Mouse (Mus musculus) inflammation-experienced regulatory T-cells, adult 6 months (primary cell): ENCODE results near the gene AC124502.3. TPM values are rescaled to one million over a fixed set of nuclear protein-coding genes. Genes with fewer than 3 reads are reported as not detected.
"Not testable (repeated sequence)": the region's sequence is repeated elsewhere in the genome, so short reads cannot be mapped to it uniquely, and the experiment has no call there.

Source experiments
- ATAC-seq: one replicate; pipeline ENCODE4 v1.8.0; 2017
- polyA plus RNA-seq, 3 experiments: library from polyadenylated mRNA; unstranded; fragments of 100-300 nt; shearing (Covaris generic); gene quantifications; one replicate each; pipeline ENCODE4 v1.2.1; 2017

Gene AC124502.3
- polyA plus RNA-seq, 3 experiments from 2014 or later, result 0.41 to 0.81 (median 0.44) TPM

DNA sequence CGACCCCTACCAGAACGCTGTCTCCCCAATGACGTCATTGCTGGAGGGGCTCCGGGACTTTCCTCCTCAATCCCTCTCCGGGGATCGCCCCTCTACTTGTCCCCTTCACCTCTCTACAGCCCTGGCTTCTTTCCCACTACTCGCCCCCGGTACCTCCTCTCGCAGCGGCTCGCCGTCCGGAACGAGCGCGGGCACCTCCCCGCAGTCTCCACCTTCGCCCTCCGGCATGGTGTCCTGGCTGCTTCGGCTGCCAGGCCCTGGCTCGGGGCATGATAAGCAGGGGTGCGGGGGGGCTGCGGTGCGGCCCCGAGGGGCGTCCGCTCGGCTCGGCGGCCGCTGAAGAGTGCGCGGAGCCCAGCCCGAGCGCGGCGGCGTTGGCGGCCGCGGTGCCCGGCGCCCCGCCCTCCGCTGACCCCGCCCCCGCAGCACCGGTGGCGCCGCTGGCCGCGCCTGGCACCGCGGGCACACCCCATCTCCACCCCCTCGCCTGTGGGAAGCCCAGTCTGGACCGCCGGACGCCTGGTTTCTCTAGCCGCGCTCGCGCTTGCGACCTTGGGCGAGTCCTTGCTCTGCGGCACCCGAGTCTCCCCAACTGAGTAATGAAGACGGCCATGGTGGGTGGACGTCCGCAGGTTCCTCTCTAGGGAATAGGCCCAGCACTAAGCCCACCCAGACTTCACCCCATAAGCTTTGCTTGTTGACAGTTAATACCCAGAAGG lies 46.6 kb downstream of the AC124502.3 start, which contains the start of gene Tmem151a:
Gene Tmem151a (minus strand): TSS at position 387 of the 719 bp plus-strand sequence.
- ATAC-seq, result no peak

DNA sequence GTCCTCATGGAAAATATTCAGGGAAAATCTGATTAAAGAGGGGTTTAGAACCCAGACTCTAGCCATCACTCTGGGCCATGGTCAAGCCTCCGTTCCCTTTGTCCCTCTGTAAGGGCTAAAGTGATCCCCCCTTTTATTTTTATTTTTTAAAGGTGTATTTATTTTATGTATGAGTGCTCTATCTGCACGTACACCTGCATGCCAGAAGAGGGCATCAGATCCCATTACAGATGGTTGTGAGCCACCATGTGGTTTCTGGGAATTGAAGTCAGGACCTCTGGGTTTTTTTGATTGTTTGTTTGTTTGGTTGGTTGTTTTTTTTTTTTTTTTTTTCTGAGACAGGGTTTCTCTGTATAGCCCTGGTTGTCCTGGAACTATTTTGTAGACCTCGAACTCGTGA lies 47.8 kb downstream of the AC124502.3 start:
- ATAC-seq, result not testable (repeated sequence)

DNA sequence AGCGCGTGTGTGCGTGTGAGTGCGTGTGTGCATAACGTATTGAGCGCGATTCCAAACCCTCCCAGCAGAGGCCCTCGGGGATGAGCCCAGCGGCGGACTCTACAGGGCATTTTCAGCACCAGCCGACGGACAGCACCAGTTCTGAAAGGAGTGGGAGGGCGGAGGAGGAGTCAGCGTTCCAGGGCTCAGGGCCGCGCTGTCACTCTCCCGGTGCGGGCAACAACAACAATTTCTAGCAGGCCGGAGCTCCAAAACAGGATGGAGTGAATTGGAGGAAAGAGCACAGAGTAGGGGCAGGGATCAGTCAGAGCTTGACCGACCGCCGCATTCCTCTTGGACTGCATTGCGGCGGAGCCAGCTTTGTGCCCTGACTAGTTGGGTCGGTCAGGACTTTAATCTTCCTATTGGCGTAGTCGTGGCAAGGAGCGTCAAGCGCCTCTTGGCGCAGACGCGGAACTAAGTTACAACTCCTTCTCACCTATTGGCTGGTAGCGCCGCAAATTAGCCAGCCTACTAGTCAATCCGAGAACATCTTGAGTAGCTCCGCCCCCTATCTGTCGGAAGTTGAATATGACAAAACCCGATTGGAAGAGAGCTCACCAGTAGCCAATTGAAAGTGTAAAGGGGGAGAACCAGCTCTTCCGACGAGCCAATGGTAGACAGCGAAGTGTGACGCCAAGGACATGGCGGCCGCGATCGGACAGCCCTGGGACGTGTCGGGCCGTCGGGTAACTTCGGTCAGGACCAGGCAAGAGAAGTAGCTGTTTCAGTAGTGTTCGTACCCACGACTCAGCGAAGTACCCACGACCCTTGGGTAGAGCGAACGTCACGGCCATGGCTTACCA lies 49.4 kb downstream of the AC124502.3 start, which contains the start of gene Yif1a:
Gene Yif1a (plus strand): TSS at position 655 of the 845 bp plus-strand sequence.
- ATAC-seq, result peak; percentile 95

DNA sequence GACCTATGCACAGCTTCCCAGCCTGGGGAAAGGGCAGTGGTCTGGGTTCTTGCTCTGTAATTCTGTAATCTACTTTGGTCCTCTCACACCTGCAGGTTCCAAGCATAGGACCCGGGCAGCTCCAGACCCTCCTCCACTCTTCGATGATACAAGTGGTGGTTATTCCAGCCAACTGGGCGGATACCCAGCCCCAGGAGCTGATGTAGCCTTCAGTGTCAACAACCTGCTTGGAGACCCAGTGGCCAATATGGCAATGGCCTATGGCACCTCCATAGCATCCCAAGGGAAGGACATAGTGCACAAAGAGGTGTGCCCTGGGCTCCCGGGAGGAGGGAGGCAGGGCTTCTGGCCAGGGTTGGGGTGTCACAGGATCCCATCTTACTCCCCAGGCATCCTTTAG lies 50.6 kb downstream of the AC124502.3 start:
- no peak for ATAC-seq

DNA sequence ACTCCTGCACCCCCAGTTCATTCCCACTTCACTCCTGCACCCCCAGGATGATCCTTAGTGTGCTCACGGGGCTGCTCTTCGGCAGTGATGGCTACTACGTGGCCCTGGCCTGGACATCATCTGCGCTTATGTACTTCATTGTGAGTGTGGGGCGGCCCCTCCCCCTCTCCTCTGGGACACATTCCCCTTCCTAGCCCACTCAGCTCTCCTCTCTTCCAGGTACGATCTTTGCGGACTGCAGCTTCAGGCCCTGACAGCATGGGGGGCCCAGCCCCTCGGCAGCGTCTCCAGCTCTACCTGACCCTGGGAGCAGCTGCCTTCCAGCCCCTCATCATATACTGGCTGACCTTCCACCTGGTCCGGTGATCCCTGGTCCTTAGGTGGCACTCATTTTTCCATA lies 53.4 kb downstream of the AC124502.3 start:
- no peak for ATAC-seq

DNA sequence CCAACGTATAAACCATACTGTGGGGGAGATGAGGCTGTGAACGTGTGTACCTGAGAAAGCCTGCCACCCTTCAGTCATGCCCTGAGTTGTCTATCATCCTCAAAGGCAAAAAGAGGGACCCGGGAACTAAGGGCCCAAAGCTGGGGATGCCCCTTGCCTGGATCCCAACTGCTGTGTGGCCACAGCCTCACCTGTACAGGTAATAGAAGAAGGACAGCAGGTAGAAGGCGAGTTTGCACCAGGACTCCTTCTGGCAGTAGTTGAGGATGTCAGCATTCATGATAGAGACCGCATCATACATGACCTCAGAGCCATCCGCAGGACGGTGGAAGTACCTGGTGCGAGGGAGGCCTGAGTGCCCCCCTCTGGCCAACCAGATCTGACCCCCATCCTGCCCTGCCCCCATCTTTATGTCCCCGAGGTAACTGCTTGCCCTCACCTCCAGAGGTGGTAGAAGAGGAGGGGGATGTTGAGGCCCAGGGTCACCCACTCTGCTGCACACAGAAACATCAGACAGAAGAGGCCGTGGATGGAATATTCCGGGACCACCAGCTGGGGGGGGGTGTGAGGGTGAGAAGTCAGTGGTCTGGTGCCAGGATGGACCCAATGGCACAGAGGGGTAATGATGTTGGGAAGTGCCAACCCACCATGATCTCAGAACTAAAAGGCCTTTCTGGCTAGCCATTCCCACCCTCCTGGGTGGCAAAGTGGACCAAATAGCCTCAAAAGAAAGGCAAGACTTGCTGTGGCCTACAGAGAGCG lies 55.0 kb downstream of the AC124502.3 start:
- no peak for ATAC-seq

DNA sequence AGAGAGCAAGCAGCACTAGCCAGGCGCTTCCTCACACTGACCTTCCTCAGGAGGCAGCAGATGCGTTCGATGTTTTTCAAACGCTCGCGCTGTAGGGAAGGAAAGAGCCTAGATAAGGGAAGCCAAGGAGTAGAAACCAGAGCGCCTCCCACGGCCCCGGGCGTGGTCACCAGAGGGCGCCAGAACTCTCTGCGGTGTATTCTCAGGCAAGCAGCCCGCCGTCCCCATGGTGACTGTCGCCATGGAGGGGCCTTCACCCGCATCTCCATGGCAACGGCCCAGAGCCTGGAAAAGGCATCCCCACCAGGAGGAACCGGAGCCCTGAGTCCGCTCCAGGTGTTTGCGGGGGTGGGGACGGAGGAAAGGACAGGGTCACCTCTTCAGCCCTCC lies 55.5 kb downstream of the AC124502.3 start:
- peak; percentile 70 for ATAC-seq

DNA sequence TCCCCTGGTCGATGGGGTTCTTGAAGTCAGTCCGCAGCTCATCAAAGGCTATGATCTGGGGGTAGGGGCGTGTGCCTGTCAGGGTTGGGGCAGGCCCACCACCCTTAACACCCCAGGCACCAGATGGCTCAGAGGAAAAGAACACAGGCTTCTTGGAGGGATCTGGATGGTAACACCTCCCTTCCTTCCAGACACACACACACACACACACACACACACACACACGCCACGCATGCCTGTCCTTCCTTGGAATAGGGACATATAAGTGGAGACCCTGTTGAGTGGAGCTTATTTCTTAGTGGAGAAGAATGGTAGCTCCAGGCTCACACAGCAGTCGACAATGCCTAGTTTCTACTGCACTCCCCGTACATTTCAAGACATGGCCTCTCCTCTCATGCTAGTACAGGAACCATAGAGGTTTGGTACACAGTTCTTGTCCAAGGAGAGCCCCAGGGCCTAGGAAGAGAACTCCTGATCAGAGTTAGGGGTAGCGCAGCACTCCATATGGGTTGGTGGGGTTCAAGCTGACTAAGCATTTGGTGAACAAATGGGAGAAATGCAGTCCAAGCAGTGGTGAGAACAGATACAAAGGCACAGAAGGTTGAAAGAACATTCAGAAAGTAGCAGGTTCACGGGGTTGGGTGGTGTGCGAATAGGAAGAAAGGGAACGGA lies 56.2 kb downstream of the AC124502.3 start:
- no peak for ATAC-seq

DNA sequence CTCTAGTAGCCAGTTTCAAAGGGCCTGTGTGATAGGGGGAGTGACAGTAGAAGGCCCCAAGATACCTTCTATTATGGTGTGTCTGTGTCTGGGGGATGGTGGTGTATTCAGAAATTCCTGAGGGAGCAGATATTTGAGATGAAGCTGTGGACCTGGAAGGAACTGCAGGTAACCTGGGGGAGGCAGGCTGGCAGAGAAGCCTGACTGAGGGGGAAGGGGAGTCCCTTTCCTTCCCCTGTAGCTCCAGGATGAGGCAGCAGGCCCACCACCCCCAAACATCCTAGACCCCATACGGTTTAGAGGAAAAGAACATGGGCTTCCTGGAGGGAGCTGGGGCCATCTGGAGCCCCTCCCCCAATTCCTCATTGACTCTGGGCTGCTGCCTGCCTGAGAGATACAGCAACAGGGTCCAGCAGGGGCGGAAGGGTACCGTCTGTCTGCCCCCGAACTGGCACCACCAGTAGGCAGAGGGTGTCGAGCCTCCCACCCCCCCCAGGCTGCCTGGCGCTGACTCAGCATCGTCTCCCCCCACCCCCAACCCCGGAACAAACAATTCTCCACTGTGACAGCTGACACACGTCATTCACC lies 57.3 kb downstream of the AC124502.3 start:
- no peak for ATAC-seq

DNA sequence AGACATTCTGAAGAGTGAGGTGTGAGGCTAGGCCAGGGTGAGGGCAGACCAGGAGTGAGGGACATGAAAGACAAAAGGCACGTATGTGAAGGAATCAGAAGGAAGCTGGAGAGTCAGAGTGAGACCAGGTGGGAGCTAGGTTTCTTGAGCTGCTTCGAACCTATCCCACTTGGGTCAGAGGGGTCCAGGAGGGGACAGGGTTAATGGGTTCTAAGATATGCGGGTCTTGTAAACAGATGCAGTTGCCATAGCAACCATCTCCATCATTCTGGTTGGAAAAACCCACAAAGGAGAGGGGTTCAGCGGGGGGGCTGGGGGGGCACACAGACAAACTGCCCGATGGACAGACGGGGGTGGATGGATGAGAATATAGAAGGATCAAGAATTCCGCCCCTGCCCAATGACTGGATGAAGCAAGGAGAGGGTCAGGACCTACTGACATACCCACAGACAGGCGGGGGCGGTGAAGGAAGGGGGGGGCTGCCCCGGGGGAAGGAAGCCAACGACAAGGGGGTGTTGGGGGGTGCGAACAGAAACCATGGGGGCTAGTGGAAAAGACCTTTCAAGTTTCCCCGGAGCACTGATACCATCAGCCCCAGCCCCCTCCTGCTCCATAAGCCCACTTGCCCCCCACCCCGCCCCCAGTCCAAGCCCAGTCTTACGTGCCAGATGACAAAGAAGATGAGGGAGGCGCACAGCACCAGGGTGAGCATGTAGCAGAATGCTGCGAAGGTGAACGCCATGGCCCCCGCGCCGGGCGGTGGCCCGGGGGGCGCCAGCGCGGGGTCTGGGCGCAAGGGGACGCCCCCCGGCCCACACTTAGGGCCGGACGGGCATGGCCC lies 59.1 kb downstream of the AC124502.3 start:
- no peak for ATAC-seq

DNA sequence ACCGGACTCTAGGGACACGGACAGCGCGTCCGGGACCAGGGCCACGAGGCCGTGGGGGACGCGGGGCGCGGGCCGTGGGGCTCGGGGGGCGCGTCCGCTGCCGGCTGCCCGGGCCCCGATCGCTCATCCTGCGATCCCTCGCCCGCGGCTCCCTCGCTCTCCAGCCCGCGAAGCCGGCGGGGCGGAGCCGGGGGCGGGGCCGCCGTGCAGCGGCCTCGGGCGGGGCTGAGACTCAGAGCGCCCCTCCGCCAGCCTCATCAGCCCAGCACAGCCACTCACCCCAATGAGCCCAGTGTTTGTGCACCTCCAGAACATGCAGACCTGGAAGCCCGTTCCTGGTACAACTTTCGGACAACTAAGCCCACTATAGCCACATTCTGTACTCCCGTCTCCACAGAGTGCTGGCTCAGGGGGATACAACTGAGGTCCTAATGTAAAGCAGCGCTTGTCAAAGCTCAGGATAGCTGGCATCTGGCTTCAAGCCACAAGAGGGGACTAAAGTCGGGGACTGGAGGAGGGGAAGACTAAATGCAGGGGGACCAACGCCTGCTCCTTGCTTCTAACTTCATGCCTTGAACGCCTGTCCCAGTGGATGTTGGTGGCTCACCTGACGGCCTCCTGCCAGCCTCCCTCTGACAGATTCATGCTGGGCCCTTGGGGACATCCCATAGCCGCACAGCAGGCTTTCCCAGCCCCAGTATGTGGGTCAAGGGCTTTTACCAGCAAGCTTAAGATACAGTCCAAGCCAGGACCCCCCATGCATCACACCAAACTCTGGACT lies 59.9 kb downstream of the AC124502.3 start, which contains the start of gene Cnih2:
Gene Cnih2 (minus strand): TSS at position 159 of the 781 bp plus-strand sequence.
- ATAC-seq, result no peak

Other genes starting within 250 kb of the AC124502.3 start
- 10 to 100 TPM; 30.3 to 45.0 (median 35.3) TPM for gene Rbm4, start 245.0 kb upstream of the AC124502.3 start, polyA plus RNA-seq
- gene Gm21992, start 227.3 kb upstream of the AC124502.3 start, polyA plus RNA-seq, result 10 to 100 TPM; 32.0 to 43.4 (median 35.6) TPM
- 10 to 100 TPM; 18.8 to 43.7 (median 19.1) TPM for gene Rbm14, start 227.3 kb upstream of the AC124502.3 start, polyA plus RNA-seq
- gene Ccs, start 199.6 kb upstream of the AC124502.3 start, polyA plus RNA-seq, result 10 to 100 TPM; 47.2 to 94.6 (median 80.5) TPM
- gene Ccdc87, start 199.5 kb upstream of the AC124502.3 start, polyA plus RNA-seq, result not detected
- gene Ctsf, start 183.8 kb upstream of the AC124502.3 start, polyA plus RNA-seq, result 1 to 10 TPM in 2 of 3 experiments, not detected in 1; 2.2 to 5.0 TPM
- under 1 TPM in 1 of 3 experiments, not detected in 2; 0.36 TPM for gene Actn3, start 161.0 kb upstream of the AC124502.3 start, polyA plus RNA-seq
- 1 to 10 TPM; 5.1 to 6.7 (median 6.7) TPM for gene Zdhhc24, start 160.2 kb upstream of the AC124502.3 start, polyA plus RNA-seq
- 1 to 10 TPM in 1 of 3 experiments, under 1 TPM in 1, not detected in 1; 0.41 to 1.0 TPM for gene Bbs1, start 132.3 kb upstream of the AC124502.3 start, polyA plus RNA-seq
- gene Dpp3, start 110.6 kb upstream of the AC124502.3 start, polyA plus RNA-seq, result 10 to 100 TPM; 45.9 to 56.8 (median 47.7) TPM
- gene Peli3, start 95.8 kb upstream of the AC124502.3 start, polyA plus RNA-seq, result under 1 TPM in 1 of 3 experiments, not detected in 2; 0.39 TPM
- 10 to 100 TPM; 76.1 to 89.6 (median 87.7) TPM for gene Mrpl11, start 76.7 kb upstream of the AC124502.3 start, polyA plus RNA-seq
- gene Npas4, start 48.6 kb upstream of the AC124502.3 start, polyA plus RNA-seq, result 1 to 10 TPM in 2 of 3 experiments, under 1 TPM in 1; 0.60 to 1.9 (median 1.4) TPM
- gene Slc29a2, start 15.0 kb upstream of the AC124502.3 start, polyA plus RNA-seq, result 1 to 10 TPM in 2 of 3 experiments, under 1 TPM in 1; 0.20 to 2.4 (median 1.7) TPM
- 10 to 100 TPM; 10.3 to 12.5 (median 10.4) TPM for gene B4gat1, start 65 bp upstream of the AC124502.3 start, polyA plus RNA-seq
- 100 to 1,000 TPM in 2 of 3 experiments, 10 to 100 TPM in 1; 98.2 to 118 (median 109) TPM for gene Brms1, start 2.5 kb downstream of the AC124502.3 start, polyA plus RNA-seq
- under 1 TPM in 1 of 3 experiments, not detected in 2; 0.19 TPM for gene Rin1, start 11.6 kb downstream of the AC124502.3 start, polyA plus RNA-seq
- not detected for gene Cd248, start 29.2 kb downstream of the AC124502.3 start, polyA plus RNA-seq
- gene Tmem151a, start 46.6 kb downstream of the AC124502.3 start, polyA plus RNA-seq, result not detected
- gene Yif1a, start 49.6 kb downstream of the AC124502.3 start, polyA plus RNA-seq, result 10 to 100 TPM; 45.7 to 65.4 (median 46.2) TPM
- gene Cnih2, start 59.6 kb downstream of the AC124502.3 start, polyA plus RNA-seq, result under 1 TPM in 2 of 3 experiments, not detected in 1; 0.50 to 0.59 TPM
- gene Rab1b, start 68.2 kb downstream of the AC124502.3 start, polyA plus RNA-seq, result 100 to 1,000 TPM in 2 of 3 experiments, 10 to 100 TPM in 1; 83.1 to 152 (median 102) TPM
- 1 to 10 TPM; 4.4 to 5.0 (median 4.7) TPM for gene Klc2, start 79.7 kb downstream of the AC124502.3 start, polyA plus RNA-seq
- 10 to 100 TPM; 11.8 to 19.8 (median 19.2) TPM for gene Pacs1, start 234.2 kb downstream of the AC124502.3 start, polyA plus RNA-seq